Mouse (Mus musculus): ENCODE results near the gene Stx11. TPM values are rescaled to one million over a fixed set of nuclear protein-coding genes. Genes with fewer than 3 reads are reported as not detected.

The Stx11 gene
- total and polyA plus RNA-seq, 3 experiments: 1.9 to 2.9 TPM; not detected in 1

DNA sequence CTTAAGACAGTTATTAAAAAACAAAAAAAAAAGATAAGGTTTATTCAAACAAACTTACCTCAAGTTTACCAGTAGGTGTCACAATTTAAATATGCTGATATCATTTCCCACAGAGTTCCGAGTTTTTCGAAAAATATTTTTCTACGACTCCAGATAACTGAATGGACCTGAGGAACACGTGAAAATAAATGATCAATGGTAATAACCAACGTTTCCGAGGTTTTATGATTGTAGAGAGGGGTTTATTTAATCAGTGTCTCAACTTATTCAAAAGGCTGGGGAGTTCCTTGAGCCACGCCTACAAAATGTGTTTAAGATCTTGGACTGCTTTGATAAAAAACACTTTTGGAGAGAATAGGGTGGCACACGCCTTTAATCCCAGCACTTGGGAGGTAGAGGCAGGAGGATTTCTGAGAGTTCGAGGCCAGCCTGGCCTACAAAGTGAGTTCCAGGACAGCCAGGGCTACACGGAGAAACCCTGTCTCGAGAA is 42.5 kb downstream of the Stx11 start (continued):
- 0 out of 2 replicates have a peak, but pooled peaks have one; percentile 20 for TF ChIP-seq MAZ (IDR thresholded peaks at IDR 0.05; ENCODE audit: low read depth, low read length)
- no peak for TF ChIP-seq KAT2A (conservative IDR thresholded peaks at IDR 0.05; ENCODE audit: low read depth, low read length)
- peak; percentile 95 for TF ChIP-seq TBP (IDR thresholded peaks at IDR 0.05; ENCODE audit: low read depth, low read length)
- peak; percentile 13; the same call in 1 of the 2 replicates for TF ChIP-seq ZKSCAN1 (IDR thresholded peaks at IDR 0.05; ENCODE audit: low read depth, low read length)
- TF ChIP-seq POLR2AphosphoS2 (IDR thresholded peaks at IDR 0.05; ENCODE audit: low read length): no peak
- no peak for TF ChIP-seq MYB (IDR thresholded peaks at IDR 0.05; ENCODE audit: low read depth, low read length)
- no peak for TF ChIP-seq GABPA (IDR thresholded peaks at IDR 0.05; ENCODE audit: low read depth, low read length)
- TF ChIP-seq RAD21 (IDR thresholded peaks at IDR 0.05; ENCODE audit: low read depth, low read length): peak; percentile 40
- no peak for TF ChIP-seq CHD1 (IDR thresholded peaks at IDR 0.05; ENCODE audit: low read depth, low read length)
- TF ChIP-seq POLR2AphosphoS5 (IDR thresholded peaks at IDR 0.05; ENCODE audit: borderline replicate concordance, low read depth, low read length): no peak
- peak; percentile 63 for TF ChIP-seq RCOR1 (IDR thresholded peaks at IDR 0.05; ENCODE audit: low read depth, low read length)
- TF ChIP-seq EP300 (IDR thresholded peaks at IDR 0.05; ENCODE audit: low read depth in 1 of 2, low read length in 2 of 2): peak in 1 of 2 experiments; percentile 49; a peak in 1 of 4 replicates
- peak; percentile 37; the same call in 1 of the 2 replicates for TF ChIP-seq MEF2A (IDR thresholded peaks at IDR 0.05; ENCODE audit: extremely low read depth, insufficient replicate concordance, low read depth, low read length, poor library complexity, severe bottlenecking)
- TF ChIP-seq MAFK (IDR thresholded peaks at IDR 0.05; ENCODE audit: borderline replicate concordance, low read depth, low read length): 0 out of 2 replicates have a peak, but pooled peaks have one; percentile 27
- TF ChIP-seq JUND (IDR thresholded peaks at IDR 0.05; ENCODE audit: low read depth, low read length): no peak

GRCm38 (mm10) chr10:12919287-12919686 is 44.8 kb downstream of the Stx11 start:
- no peak for DNase-seq (ENCODE audit: low read depth, low spot score)
- Histone ChIP-seq H3K4me3 (ENCODE audit: control insufficient read depth in 1 of 2, insufficient read depth in 1 of 2, low read depth in 2 of 2, low read length in 2 of 2) (no peak overlapping the region), H3K27me3 (ENCODE audit: control insufficient read depth in 1 of 2, insufficient read depth in 2 of 2, low read length in 2 of 2) (no peaks in the 10 kb centered on the region), H3K27ac (ENCODE audit: control insufficient read depth, low read depth, low read length) (no peak overlapping the region), H3K9me3 (replicated peaks; ENCODE audit: insufficient read depth, low read length) (no peaks in the 10 kb centered on the region), H3K79me2 (ENCODE audit: control insufficient read depth, insufficient read depth, low read length, poor library complexity) (peaks cover 3% of the 10 kb centered on the region; the same call in 1 of the 2 replicates), H3K4me1 (ENCODE audit: control insufficient read depth in 1 of 2, insufficient read depth in 2 of 2, low read length in 2 of 2) (peaks cover 3 to 5% of the 10 kb centered on the region in 2 experiments; a peak in 2 of 4 replicates), H3K36me3 (ENCODE audit: control insufficient read depth in 1 of 2, insufficient read depth in 2 of 2, low read length in 2 of 2) (no peaks in the 10 kb centered on the region; a peak in 1 of 4 replicates), H3K9ac (ENCODE audit: control insufficient read depth, low read depth, low read length, poor library complexity, severe bottlenecking) (no peak overlapping the region)
- TF ChIP-seq GATA1 (IDR thresholded peaks at IDR 0.05; ENCODE audit: low read depth, low read length): no peak
- TF ChIP-seq UBTF (IDR thresholded peaks at IDR 0.05; ENCODE audit: borderline replicate concordance, insufficient read depth, low read depth, low read length): no peak
- TF ChIP-seq SIN3A (IDR thresholded peaks at IDR 0.05; ENCODE audit: low read length): no peak
- TF ChIP-seq ZKSCAN1 (IDR thresholded peaks at IDR 0.05; ENCODE audit: low read depth, low read length): no peak
- TF ChIP-seq ZMIZ1 (IDR thresholded peaks at IDR 0.05; ENCODE audit: low read depth, low read length): no peak
- TF ChIP-seq POLR2A (IDR thresholded peaks at IDR 0.05; ENCODE audit: control insufficient read depth in 1 of 2, insufficient read depth in 1 of 2, low read depth in 1 of 2, low read length in 2 of 2, poor library complexity in 1 of 2): no peak
- no peak for TF ChIP-seq MEF2A (IDR thresholded peaks at IDR 0.05; ENCODE audit: extremely low read depth, insufficient replicate concordance, low read depth, low read length, poor library complexity, severe bottlenecking)
- TF ChIP-seq CHD1 (IDR thresholded peaks at IDR 0.05; ENCODE audit: low read depth, low read length): no peak
- no peak for TF ChIP-seq NELFE (IDR thresholded peaks at IDR 0.05; ENCODE audit: low read depth, low read length)
- no peak for TF ChIP-seq BHLHE40 (IDR thresholded peaks at IDR 0.05; ENCODE audit: borderline replicate concordance, low read depth, low read length)
- no peak for TF ChIP-seq RAD21 (IDR thresholded peaks at IDR 0.05; ENCODE audit: low read depth, low read length)
- TF ChIP-seq EP300 (IDR thresholded peaks at IDR 0.05; ENCODE audit: low read depth in 1 of 2, low read length in 2 of 2): no peak
- TF ChIP-seq USF2 (IDR thresholded peaks at IDR 0.05; ENCODE audit: borderline replicate concordance in 1 of 2, insufficient read depth in 1 of 2, low read depth in 1 of 2, low read length in 2 of 2): no peak
- no peak for TF ChIP-seq MAX (IDR thresholded peaks at IDR 0.05; ENCODE audit: low read length)
- TF ChIP-seq MXI1 (IDR thresholded peaks at IDR 0.05; ENCODE audit: low read depth, low read length): no peak

Data from MEL (cell line).